Mouse (Mus musculus) E14TG2a.4 (cell line): ENCODE data around the gene Rab14.

Experiments used
- CTCF ChIP-seq: conservative IDR thresholded peaks from 2 replicates; pipeline ENCODE4 v1.5.1; 2014; ENCODE audit warnings: low read length
- NANOG ChIP-seq: IDR thresholded peaks from 2 replicates; pipeline ENCODE4 v1.6.1; 2014; ENCODE audit warnings: borderline replicate concordance, low read length, mixed read lengths
- POU5F1 ChIP-seq: IDR thresholded peaks from 2 replicates; pipeline ENCODE4 v1.6.1; 2014; ENCODE audit warnings: low read length, borderline replicate concordance

GRCm38 (mm10) chr2:35166816-35167215, 34.1 kb downstream of the Rab14 start:
- TF ChIP-seq CTCF, result no peak
- TF ChIP-seq NANOG, result no peak
- TF ChIP-seq POU5F1, result no peak
